Mouse (Mus musculus): Measurements from ENCODE around the gene Majin. TPM values are rescaled to one million over a fixed set of nuclear protein-coding genes. Genes with fewer than 3 reads are reported as not detected.

Majin gene
- total RNA-seq, 2 experiments from 2014 or later = 0.37 TPM; not detected in 1

GRCm38 (mm10) chr19:6262222-6262621 lies 78.0 kb downstream of the Majin start:
- peak; percentile 50 to 59 for DNase-seq (ENCODE audit: low spot score in 2 of 2)

DNA sequence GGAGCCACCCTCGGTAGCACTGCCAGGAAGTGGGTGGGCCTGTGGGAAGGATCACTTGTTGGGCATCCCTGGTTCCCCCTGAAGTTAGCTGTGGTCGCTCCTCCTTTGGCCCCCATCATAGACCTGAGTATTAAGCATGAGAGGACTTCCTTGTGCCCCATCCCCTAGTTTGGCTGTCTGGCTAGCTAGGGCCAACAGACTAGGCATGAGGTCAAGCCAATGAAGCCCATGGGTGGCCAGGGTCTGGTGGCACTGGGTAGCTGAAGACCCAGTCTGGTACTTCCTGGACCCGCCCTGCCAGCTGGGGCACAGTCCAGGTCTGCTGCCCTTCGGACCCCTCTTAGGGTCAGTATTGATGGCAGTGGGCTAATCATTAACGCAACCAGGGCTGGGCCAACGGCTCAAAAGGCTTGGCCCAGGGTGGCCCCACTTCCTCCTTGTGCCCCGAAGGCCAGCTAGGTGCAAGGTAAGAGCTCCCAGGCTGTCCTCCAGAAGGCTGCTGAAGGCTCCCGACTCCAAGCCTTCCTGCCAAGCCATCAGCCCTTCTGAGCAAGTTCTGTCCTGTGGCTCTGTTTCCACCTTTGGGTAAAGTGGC lies 78.7 kb downstream of the Majin start:
- DNase-seq (ENCODE audit: low spot score in 2 of 2) = no peak

DNA sequence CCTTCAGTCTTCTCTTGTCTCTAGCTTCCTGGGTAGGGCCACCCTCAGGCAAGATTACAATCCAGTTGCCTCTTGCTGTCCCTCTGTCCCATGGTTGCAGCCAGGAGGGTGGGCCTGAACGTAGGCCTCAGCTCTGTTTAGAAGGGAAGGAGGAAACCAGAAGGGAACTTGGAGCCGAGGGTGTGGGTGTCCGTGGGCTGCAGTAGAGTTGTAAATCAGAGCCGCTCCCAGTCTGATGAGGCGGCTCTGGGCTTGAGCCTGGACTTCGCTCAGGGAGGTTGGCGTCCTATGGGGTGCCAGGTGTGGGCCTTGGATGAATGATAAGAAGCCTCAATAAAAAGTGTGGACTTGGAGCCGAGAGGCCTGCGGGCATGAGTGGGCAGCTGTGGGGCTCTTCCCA lies 80.0 kb downstream of the Majin start:
- DNase-seq (ENCODE audit: low spot score in 2 of 2) = peak; percentile 38 to 52

GRCm38 (mm10) chr19:6264945-6265344 lies 80.8 kb downstream of the Majin start:
- DNase-seq (ENCODE audit: low spot score in 2 of 2) = no peak

DNA sequence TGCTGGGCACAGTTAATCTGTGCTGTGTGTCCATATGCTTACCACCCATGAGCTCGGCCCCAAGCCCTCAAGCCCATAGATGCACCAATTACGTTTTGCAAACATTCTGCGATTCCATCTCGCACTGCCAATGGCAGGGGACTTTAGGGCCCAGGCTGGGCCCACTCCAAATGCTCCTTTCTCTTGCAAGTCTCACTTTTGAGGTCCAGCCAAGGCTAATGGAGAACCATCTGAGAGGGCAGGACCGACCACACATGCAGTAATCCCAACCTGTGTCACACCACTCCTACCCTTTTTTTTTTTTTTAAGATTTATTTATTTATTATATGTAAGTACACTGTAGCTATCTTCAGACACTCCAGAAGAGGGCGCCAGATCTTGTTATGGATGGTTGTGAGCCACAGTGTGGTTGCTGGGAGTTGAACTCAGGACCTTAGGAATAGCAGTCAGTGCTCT lies 81.6 kb downstream of the Majin start:
- DNase-seq (ENCODE audit: low spot score in 2 of 2) = no peak

GRCm38 (mm10) chr19:6267306-6268169 lies 83.3 kb downstream of the Majin start:
- DNase-seq (ENCODE audit: low spot score in 2 of 2) = no peak

DNA sequence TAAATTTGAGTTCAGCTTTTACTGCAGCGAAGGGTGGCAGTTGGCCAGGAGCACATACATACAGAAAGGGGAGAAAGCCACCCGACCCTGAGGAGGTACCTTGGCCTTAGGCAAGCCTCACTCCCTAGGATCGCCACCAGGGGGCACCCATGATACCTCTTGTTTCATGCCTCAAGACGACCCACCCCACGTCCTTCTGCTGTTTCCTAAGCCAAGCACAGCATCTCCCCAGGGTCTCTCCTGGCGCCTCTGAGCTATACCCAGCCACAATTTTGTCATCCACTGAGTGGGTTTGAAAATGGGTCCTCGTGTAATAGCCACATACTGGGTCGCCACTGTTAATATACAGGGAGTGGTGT lies 84.0 kb downstream of the Majin start:
- peak; percentile 83 to 86 for DNase-seq (ENCODE audit: low spot score in 2 of 2)

DNA sequence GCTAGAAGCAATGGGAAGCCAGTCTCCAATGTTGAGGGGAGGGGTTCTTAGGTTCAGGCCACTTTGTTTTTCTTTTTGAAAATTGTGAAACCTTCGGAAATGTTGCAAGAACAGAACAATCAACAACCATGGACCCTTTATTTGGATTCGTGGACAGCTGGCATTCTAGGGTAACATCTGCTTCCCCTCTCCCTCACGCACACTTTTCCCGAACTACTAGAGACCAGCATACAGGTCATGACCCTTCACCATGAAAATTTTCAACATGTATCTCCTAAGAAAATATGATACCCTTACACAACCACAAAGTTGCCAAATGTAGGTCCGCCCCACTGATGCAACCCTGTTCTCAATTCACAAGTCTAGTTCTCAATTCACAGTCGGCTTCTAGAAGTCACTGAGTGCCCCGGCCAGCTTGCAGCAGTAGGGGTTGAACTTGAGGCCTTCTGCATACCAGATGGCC lies 84.5 kb downstream of the Majin start:
- no peak for DNase-seq (ENCODE audit: low spot score in 2 of 2)

DNA sequence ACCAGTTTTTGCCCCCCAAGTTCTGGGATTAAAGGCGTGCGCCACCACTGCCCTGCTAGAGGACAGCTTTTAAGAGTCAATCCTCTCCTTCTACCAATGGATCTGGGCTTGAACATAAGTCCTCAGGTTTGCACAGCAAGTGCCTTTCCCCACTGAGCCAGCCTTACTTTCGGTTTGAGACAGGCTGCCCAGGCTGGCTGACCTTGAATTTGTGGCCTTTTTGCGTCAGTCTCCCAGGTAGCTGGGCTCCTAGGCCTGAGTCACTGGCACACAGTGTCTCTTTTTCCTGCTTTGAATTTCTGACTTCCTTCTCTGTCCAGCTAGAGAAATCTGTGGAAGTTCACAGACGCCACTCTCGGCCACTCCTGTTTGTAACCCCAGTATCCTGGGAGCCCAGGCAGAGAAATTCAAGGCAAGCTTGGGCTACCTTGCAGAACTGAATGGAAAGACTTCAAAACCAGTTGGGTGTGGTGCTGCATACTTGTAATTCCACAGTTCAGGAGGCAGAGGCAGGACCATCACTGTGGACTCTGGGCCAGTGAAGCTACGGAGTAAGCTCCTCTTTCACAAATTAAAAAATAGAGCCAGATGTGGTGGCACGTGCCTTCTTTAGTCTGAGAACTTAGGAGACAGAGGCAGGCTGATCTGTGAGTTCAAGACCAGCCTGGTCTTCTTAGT lies 85.7 kb downstream of the Majin start:
- DNase-seq (ENCODE audit: low spot score in 2 of 2) = no peak

- no peak for DNase-seq (ENCODE audit: low spot score in 2 of 2)
Observed at GRCm38 (mm10) chr19:6270661-6271060, 86.5 kb downstream of the Majin start.

- DNase-seq (ENCODE audit: low spot score in 2 of 2) = no peak
Observed at GRCm38 (mm10) chr19:6271206-6271605, 87.0 kb downstream of the Majin start.

DNA sequence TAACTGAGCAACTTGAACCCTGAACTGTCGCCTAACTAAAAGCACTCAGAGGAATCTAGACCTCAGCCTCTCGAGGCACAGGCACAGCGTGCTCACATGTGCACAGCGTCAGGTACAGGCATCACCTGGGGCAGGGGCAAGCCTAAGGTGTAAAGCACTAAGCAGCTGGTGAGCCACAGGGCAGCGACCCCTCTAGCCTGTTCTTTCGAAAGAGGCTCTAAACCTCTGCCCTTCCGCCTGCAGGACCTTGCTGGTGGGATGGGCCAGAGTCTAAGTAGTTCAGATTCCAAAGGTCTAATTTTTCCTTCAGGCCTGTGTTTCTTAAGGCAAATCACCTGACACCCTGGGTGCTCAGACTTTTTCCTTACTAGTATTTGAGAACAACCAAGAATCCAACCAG lies 87.9 kb downstream of the Majin start:
- no peak for DNase-seq (ENCODE audit: low spot score in 2 of 2)

GRCm38 (mm10) chr19:6272738-6273137 lies 88.5 kb downstream of the Majin start:
- DNase-seq (ENCODE audit: low spot score in 2 of 2) = peak in 1 of 2 experiments; percentile 42

DNA sequence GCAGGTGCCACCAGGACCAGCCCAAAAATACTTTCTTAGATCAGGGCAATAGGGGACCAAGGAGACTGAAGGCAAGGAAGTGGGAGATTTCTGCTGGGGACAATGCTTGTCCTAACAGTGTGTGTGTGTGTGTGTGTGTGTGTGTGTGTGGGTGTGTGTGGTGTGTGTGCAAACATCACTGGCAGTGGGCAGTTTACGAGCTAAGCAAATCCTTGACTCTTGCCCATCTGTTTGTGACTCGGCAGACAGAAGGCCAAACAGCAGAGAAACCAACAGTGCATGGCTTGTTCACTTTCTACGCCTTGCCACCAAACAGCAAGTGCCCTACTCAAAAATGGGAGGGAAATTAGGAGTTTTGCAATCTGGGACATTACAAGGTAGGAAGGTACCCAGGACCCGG lies 89.4 kb downstream of the Majin start:
- DNase-seq (ENCODE audit: low spot score in 2 of 2) = no peak

Small RNAs within 50 kb of the gene (microRNA-seq; reads per million reads assigned to microRNA genes)
- gene Mir192 = 13.9 to 17.5 reads per million in 2 experiments
- 26.4 to 30.3 reads per million in 2 experiments for gene Mir194-2

Other genes with a start within 250 kb of the Majin start
- 1 to 10 TPM; 4.9 to 5.0 TPM for gene Pola2, start 220.2 kb upstream of the Majin start, total RNA-seq (2021)
- gene Slc22a20, start 198.2 kb upstream of the Majin start, total RNA-seq (2021) = not detected
- 10 to 100 TPM; 27.9 to 28.1 TPM for gene Capn1, start 168.5 kb upstream of the Majin start, total RNA-seq (2021)
- gene Syvn1, start 137.8 kb upstream of the Majin start, total RNA-seq (2021) = 10 to 100 TPM; 41.3 to 41.6 TPM
- gene Mrpl49, start 126.6 kb upstream of the Majin start, total RNA-seq (2021) = 10 to 100 TPM; 42.5 to 51.3 TPM
- gene Fau, start 126.5 kb upstream of the Majin start, total RNA-seq (2021) = 100 to 1,000 TPM; 717 to 762 TPM
- 10 to 100 TPM; 32.2 to 35.0 TPM for gene Znhit2, start 123.2 kb upstream of the Majin start, total RNA-seq (2021)
- gene Tm7sf2, start 116.0 kb upstream of the Majin start, total RNA-seq (2021) = 10 to 100 TPM; 25.1 to 25.2 TPM
- 10 to 100 TPM; 78.5 to 94.4 TPM for gene Vps51, start 107.2 kb upstream of the Majin start, total RNA-seq (2021)
- not detected for gene Tmem262, start 104.4 kb upstream of the Majin start, total RNA-seq (2021)
- gene Gm28374, start 102.1 kb upstream of the Majin start, total RNA-seq (2021) = under 1 TPM; 0.54 to 0.60 TPM
- 10 to 100 TPM; 38.6 to 42.1 TPM for gene Zfpl1, start 99.4 kb upstream of the Majin start, total RNA-seq (2021)
- gene Cdca5, start 99.4 kb upstream of the Majin start, total RNA-seq (2021) = under 1 TPM in 1 of 2 experiments, not detected in 1; 0.26 TPM
- not detected for gene AC131692.1, start 90.0 kb upstream of the Majin start, total RNA-seq (2021)
- gene Naaladl1, start 78.6 kb upstream of the Majin start, total RNA-seq (2021) = under 1 TPM; 0.14 to 0.21 TPM
- gene Sac3d1, start 65.7 kb upstream of the Majin start, total RNA-seq (2021) = 10 to 100 TPM; 17.8 to 19.0 TPM
- 10 to 100 TPM; 41.6 to 44.8 TPM for gene Snx15, start 56.1 kb upstream of the Majin start, total RNA-seq (2021)
- gene Batf2, start 43.4 kb upstream of the Majin start, total RNA-seq (2021) = 1 to 10 TPM in 1 of 2 experiments, under 1 TPM in 1; 0.51 to 1.2 TPM
- gene Arl2, start 42.8 kb upstream of the Majin start, total RNA-seq (2021) = 10 to 100 TPM; 82.9 to 92.9 TPM
- gene Gpha2, start 42.0 kb downstream of the Majin start, total RNA-seq (2021) = not detected
- gene Ppp2r5b, start 51.5 kb downstream of the Majin start, total RNA-seq (2021) = 100 to 1,000 TPM; 152 to 158 TPM
- gene Atg2a, start 57.3 kb downstream of the Majin start, total RNA-seq (2021) = 10 to 100 TPM; 31.5 to 33.9 TPM
- gene Ehd1, start 92.3 kb downstream of the Majin start, total RNA-seq (2021) = 10 to 100 TPM; 36.8 to 39.0 TPM
- 1 to 10 TPM; 4.2 to 4.8 TPM for gene Cdc42bpg, start 122.1 kb downstream of the Majin start, total RNA-seq (2021)
- 10 to 100 TPM; 62.4 to 74.5 TPM for gene Men1, start 150.6 kb downstream of the Majin start, total RNA-seq (2021)
- 100 to 1,000 TPM in 1 of 2 experiments, 10 to 100 TPM in 1; 92.9 to 100 TPM for gene Map4k2, start 156.7 kb downstream of the Majin start, total RNA-seq (2021)
- gene Sf1, start 179.3 kb downstream of the Majin start, total RNA-seq (2021) = 100 to 1,000 TPM; 188 to 211 TPM
- 10 to 100 TPM; 32.6 to 37.9 TPM for gene Pygm, start 200.0 kb downstream of the Majin start, total RNA-seq (2021)
- 10 to 100 TPM; 68.2 to 84.7 TPM for gene Rasgrp2, start 215.0 kb downstream of the Majin start, total RNA-seq (2021)
- 100 to 1,000 TPM; 549 to 568 TPM for gene Nrxn2, start 234.3 kb downstream of the Majin start, total RNA-seq (2021)